Mouse (Mus musculus) spleen, adult 2 months (tissue): ENCODE results near the gene Spata1. TPM values are rescaled to one million over a fixed set of nuclear protein-coding genes. Genes with fewer than 3 reads are reported as not detected.

Experiments used
- DNase-seq, 2 experiments: peaks; one replicate each; pipeline versions ENCODE4 v3.0.0 to v3.0.0-alpha.2; 2012 to 2021; ENCODE audit warnings: low spot score in 2 of 2, low read depth in 1 of 2
- H3K27ac ChIP-seq: fragments of 200-500 bp; 2 replicates; pipeline ENCODE4 v1.5.1; 2012; ENCODE audit warnings: low read length, inconsistent platforms; ENCODE audit not compliant: insufficient read depth
- H3K27me3 ChIP-seq: fragments of 200-500 bp; 2 replicates; pipeline ENCODE4 v1.6.1; 2012; ENCODE audit warnings: mild to moderate bottlenecking, moderate library complexity, low read length, inconsistent platforms; ENCODE audit not compliant: control insufficient read depth, insufficient read depth
- H3K36me3 ChIP-seq: fragments of 200-500 bp; 2 replicates; pipeline ENCODE4 v1.6.1; 2012; ENCODE audit warnings: mild to moderate bottlenecking, low read length, inconsistent platforms; ENCODE audit not compliant: control insufficient read depth, insufficient read depth
- H3K4me1 ChIP-seq: fragments of 200-500 bp; 2 replicates; pipeline ENCODE4 v1.6.1; 2011; ENCODE audit warnings: inconsistent platforms; ENCODE audit not compliant: control insufficient read depth, insufficient read depth, insufficient read length
- H3K4me3 ChIP-seq: fragments of 200-500 bp; 2 replicates; pipeline ENCODE4 v1.5.1; 2011; ENCODE audit warnings: mild to moderate bottlenecking, inconsistent platforms; ENCODE audit not compliant: insufficient read depth, insufficient read length; ENCODE audit errors: extremely low read depth
- CTCF ChIP-seq: fragments of 200-500 bp; IDR thresholded peaks from 2 replicates; pipeline ENCODE4 v1.5.1; 2011; ENCODE audit warnings: mild to moderate bottlenecking, inconsistent platforms; ENCODE audit not compliant: insufficient read depth, insufficient read length, insufficient replicate concordance; ENCODE audit errors: extremely low read depth
- POLR2A ChIP-seq: fragments of 200-500 bp; IDR thresholded peaks from 2 replicates; pipeline ENCODE4 v1.6.1; 2011; ENCODE audit warnings: low read depth, low read length, inconsistent platforms
- WGBS: fragments of 180-500 bp; shearing (Covaris S2); methylation state at CpG from one replicate; pipeline ENCODE4 v1.1.7; 2018; 5-methylcytosine and 5-hydroxymethylcytosine counted together
- polyA plus RNA-seq: library from polyadenylated mRNA; depleted of rRNA; stranded (reverse); fragments of >200 nt; gene quantifications from 2 replicates; pipeline ENCODE4 v1.2.3, GENCODE M21; 2012; rRNA removed

The Spata1 gene
- polyA plus RNA-seq: 0.45 and 0.78 TPM in 2 replicates

DNA sequence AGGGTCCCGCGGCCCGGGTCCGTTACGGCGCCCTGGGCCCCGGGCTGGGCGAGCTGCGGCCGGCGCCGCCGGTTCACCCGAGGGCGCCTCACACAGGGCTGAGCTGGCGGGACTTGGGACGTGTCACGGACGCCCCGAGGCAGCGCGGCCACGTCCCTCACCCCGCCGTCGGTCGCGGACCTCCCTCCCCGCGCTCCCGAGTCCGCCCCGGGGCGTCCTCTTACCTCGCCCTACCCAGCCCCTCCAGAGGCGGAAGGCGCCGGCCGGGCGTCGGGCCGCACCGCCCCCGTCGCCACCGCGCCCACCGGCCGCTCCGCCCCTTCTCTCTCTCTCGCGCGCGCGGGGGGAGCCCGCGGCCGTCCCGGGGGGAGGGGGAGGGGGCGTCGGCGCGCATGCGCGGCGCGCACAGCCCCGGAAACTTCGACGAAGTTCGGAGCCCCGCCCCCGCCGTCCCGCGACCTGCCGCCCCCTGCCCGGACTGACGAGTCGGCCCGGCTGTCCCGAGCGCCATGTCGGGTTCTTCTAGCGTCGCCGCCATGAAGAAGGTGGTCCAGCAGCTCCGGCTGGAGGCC lies at the start of gene Spata1, which contains the start of gene Gng5:
Gene Spata1 (minus strand): TSS at position 323 of the 572 bp plus-strand sequence.
Gene Gng5 (plus strand): TSS at position 377 of the 572 bp plus-strand sequence.
- DNase-seq: peak; percentile 76 to 83
- TF ChIP-seq CTCF (no peak), POLR2A (peak; percentile 53; the same call in 1 of the 2 replicates)
- Histone ChIP-seq H3K27ac (peak within 1 kb of the TSS; percentile 94), H3K4me1 (peaks cover 7% of the 10 kb centered on the region), H3K4me3 (peak within 1 kb of the TSS; percentile 99), H3K36me3 (peaks cover 7% of the 10 kb centered on the region), H3K27me3 (no peaks in the 10 kb centered on the region)
- WGBS: under 1% methylated on average over 54 of the region's 88 CpGs

GRCm38 (mm10) chr3:146543632-146544031 lies 44.1 kb upstream of the Spata1 start:
- no peak overlapping the region for H3K4me3 ChIP-seq
- no peak for TF ChIP-seq CTCF

GRCm38 (mm10) chr3:146540521-146541273 lies 41.1 kb upstream of the Spata1 start:
- no peaks in the 10 kb centered on the region for H3K36me3 ChIP-seq
- no peaks in the 10 kb centered on the region for H3K4me1 ChIP-seq
- H3K27me3 ChIP-seq: no peaks in the 10 kb centered on the region
- WGBS: 33% methylated on average over 4 of the region's 4 CpGs
- no peak overlapping the region for H3K27ac ChIP-seq
- TF ChIP-seq POLR2A: no peak
- no peak for TF ChIP-seq CTCF
- no peak overlapping the region for H3K4me3 ChIP-seq
- no peak for DNase-seq

More at GRCm38 (mm10) chr3:146543632-146544031, 44.1 kb upstream of the Spata1 start:
- no peak for DNase-seq
- WGBS: 60% methylated on average over 1 of the region's 1 CpGs
- Histone ChIP-seq H3K27me3 (no peaks in the 10 kb centered on the region), H3K4me1 (no peaks in the 10 kb centered on the region), H3K36me3 (no peaks in the 10 kb centered on the region), H3K27ac (no peak overlapping the region)

DNA sequence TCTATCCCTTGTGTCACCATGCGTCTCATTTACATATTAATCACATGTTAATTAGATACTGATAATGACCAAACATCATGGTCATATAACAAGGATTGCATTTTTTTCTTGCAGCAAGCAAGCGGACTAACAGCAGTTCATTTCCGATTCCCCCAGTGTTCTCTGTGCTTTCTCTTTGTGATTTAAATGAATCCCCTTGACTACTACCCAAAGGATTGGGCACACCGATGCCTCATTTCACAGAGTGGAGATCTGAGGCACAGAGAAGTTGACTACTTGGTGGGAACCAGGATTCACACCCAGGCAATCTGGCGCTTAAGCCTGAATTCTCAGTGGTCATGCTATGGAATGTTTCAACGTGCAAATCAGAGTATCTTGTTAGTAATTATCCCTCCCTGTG lies 35.4 kb upstream of the Spata1 start:
- Histone ChIP-seq H3K4me1 (no peaks in the 10 kb centered on the region), H3K4me3 (no peak overlapping the region), H3K27me3 (no peaks in the 10 kb centered on the region), H3K36me3 (no peaks in the 10 kb centered on the region), H3K27ac (no peak overlapping the region)
- no peak for DNase-seq
- WGBS: 82% methylated on average over 6 of the region's 6 CpGs
- no peak for TF ChIP-seq CTCF
- no peak for TF ChIP-seq POLR2A

DNA sequence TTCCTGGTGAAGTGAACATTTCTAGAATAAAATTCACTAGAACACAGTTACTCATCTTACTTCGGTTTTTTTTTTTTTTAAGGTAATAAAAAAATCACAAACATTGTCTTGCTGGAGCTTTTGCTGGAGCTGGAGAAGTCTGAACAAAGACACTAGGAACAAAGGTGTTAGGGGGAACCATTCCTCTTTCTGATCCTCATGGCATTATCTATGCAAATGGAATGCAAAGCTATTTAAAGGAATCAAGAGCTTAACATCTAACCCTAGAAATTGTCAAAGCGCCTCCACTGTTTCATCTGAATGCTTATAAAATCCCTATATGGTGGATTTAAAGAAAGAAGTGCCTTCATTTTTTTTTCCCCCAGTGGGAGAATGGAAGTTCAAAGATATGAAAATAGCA lies 28.8 kb upstream of the Spata1 start:
- DNase-seq: no peak
- H3K27me3 ChIP-seq: no peaks in the 10 kb centered on the region; the same call in 1 of the 2 replicates
- no peak overlapping the region for H3K27ac ChIP-seq
- H3K4me3 ChIP-seq: no peak overlapping the region
- no peaks in the 10 kb centered on the region for H3K36me3 ChIP-seq
- TF ChIP-seq CTCF (no peak), POLR2A (no peak)
- 65% methylated on average over 2 of the region's 2 CpGs for WGBS
- H3K4me1 ChIP-seq: no peaks in the 10 kb centered on the region

GRCm38 (mm10) chr3:146521652-146522020 lies 22.1 kb upstream of the Spata1 start:
- no peaks in the 10 kb centered on the region; the same call in 1 of the 2 replicates for H3K27me3 ChIP-seq
- H3K36me3 ChIP-seq: peaks cover 7% of the 10 kb centered on the region
- H3K4me1 ChIP-seq: no peaks in the 10 kb centered on the region; the same call in 1 of the 2 replicates
- WGBS: 25% methylated on average over 8 of the region's 8 CpGs
- no peak for DNase-seq
- no peak for TF ChIP-seq CTCF
- no peak for TF ChIP-seq POLR2A
- peak overlapping the region; percentile 99 for H3K27ac ChIP-seq
- H3K4me3 ChIP-seq: peak overlapping the region; percentile 94
